Mouse (Mus musculus): ENCODE measurements at regions not wholly inside any gene's neighbourhood (a gene's known extent, or its start where the extent isn't known, plus 50 kb on each side); places are given as distances from the start of the nearest gene placed in this dataset.

GRCm38 (mm10) chr2:159086836-159087235 is 292.2 kb downstream of the Dhx35 start:
- TF ChIP-seq CTCF (IDR thresholded peaks at IDR 0.05; ENCODE audit: control insufficient read depth, insufficient read depth, insufficient read length) (no peak), USF1 (IDR thresholded peaks at IDR 0.05; ENCODE audit: low read depth) (no peak), MYOD1 (IDR thresholded peaks at IDR 0.05; ENCODE audit: control insufficient read depth, insufficient read length, low read depth) (no peak), CEBPB (IDR thresholded peaks at IDR 0.05; ENCODE audit: low read depth) (no peak)
